8 mouse cellular contexts compared by ENCODE assay signal in the genomic region with DNA sequence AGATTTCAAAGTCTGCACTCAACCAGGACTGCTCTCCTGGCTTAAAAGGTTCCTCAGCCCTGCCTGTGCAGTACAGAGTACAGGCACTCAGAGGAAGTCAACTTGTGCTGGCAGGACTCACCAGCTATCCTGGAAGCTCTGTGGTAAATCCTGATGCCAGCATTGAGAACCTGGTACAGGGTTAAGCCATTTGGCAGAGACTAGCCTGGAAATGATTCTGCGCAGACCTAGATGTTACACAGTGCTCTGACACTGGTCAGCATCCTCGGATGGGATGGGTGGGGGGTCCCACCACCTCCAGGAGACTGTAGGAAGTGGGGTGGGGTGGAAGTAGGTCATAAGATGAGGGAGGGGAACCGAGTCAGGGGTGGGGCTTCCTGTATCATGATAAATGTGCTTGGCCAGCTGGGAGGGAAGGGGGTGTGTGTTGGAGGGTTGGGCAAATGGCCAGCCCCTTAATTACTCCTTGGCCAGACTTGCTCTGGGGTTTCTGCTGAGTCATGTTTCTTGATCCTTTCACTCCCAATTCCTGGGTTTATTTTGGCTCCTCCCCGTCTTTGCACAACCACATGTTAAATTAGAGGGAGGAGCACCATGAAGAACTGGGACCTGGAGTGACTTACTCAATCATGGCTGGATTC. TPM values are rescaled to one million over a fixed set of nuclear protein-coding genes. Genes with fewer than 3 reads are reported as not detected.
DNase-seq lines count a peak whose midpoint lies in the region; ATAC-seq and TF ChIP-seq lines count a peak whose summit lies in the region.

No protein-coding gene starts in this region.

- no peaks in the 10 kb centered on the region for H3K27me3 ChIP-seq in heart, embryonic 10.5 days (ENCODE audit: insufficient read depth, poor library complexity, severe bottlenecking)
- H3K27me3 ChIP-seq in myocyte (ENCODE audit: control insufficient read depth, insufficient read depth, insufficient read length), result no peaks in the 10 kb centered on the region
- no peaks in the 10 kb centered on the region for H3K27me3 ChIP-seq in hindbrain, embryonic 14.5 days (ENCODE audit: control insufficient read depth, insufficient read depth, low read length)
- no peaks in the 10 kb centered on the region for H3K27me3 ChIP-seq in forebrain, embryonic 15.5 days

- 65% methylated on average over 4 of the region's 4 CpGs for WGBS in heart, embryonic 10.5 days
- 80% methylated on average over 4 of the region's 4 CpGs for WGBS in hindbrain, embryonic 14.5 days
- WGBS in forebrain, embryonic 15.5 days, result 68% methylated on average over 4 of the region's 4 CpGs

- H3K4me1 ChIP-seq in heart, embryonic 10.5 days, result peaks cover 30% of the 10 kb centered on the region
- peaks cover 11% of the 10 kb centered on the region for H3K4me1 ChIP-seq in hindbrain, embryonic 14.5 days (replicated peaks; ENCODE audit: control insufficient read depth, insufficient read depth, low read length)
- peaks cover 29% of the 10 kb centered on the region for H3K4me1 ChIP-seq in forebrain, embryonic 15.5 days

- no peak overlapping the region for H3K9ac ChIP-seq in hindbrain, embryonic 14.5 days
- H3K9ac ChIP-seq in forebrain, embryonic 15.5 days (replicated peaks), result no peak overlapping the region

- no peak for TF ChIP-seq CTCF in gastrocnemius, adult 2 months (IDR thresholded peaks at IDR 0.05)

- intact Hi-C loops in gastrocnemius, adult 2 months (cut with DNase I), result no loop called here

- peaks cover 35% of the 10 kb centered on the region for H3K36me3 ChIP-seq in heart, embryonic 10.5 days
- H3K36me3 ChIP-seq in myocyte (ENCODE audit: control insufficient read depth, insufficient read depth), result no peaks in the 10 kb centered on the region
- peaks cover 14% of the 10 kb centered on the region for H3K36me3 ChIP-seq in hindbrain, embryonic 14.5 days (replicated peaks; ENCODE audit: control insufficient read depth, insufficient read depth)
- peaks cover 10% of the 10 kb centered on the region for H3K36me3 ChIP-seq in forebrain, embryonic 15.5 days

- no peaks in the 10 kb centered on the region for H3K79me2 ChIP-seq in myocyte (ENCODE audit: control insufficient read depth, insufficient read depth)

- peaks cover 3% of the 10 kb centered on the region; the same call in 1 of the 2 replicates for H3K9me3 ChIP-seq in heart, embryonic 10.5 days
- H3K9me3 ChIP-seq in hindbrain, embryonic 14.5 days (ENCODE audit: control insufficient read depth, low read length), result no peaks in the 10 kb centered on the region
- no peaks in the 10 kb centered on the region for H3K9me3 ChIP-seq in forebrain, embryonic 15.5 days

- peak overlapping the region; percentile 11; the same call in 1 of the 2 replicates for H3K4me3 ChIP-seq in gastrocnemius, adult 2 months
- no peak overlapping the region for H3K4me3 ChIP-seq in heart, embryonic 10.5 days
- H3K4me3 ChIP-seq in myocyte, result no peak overlapping the region
- H3K4me3 ChIP-seq in hindbrain, embryonic 14.5 days (replicated peaks; ENCODE audit: low read length), result no peak overlapping the region
- no peak overlapping the region for H3K4me3 ChIP-seq in forebrain, embryonic 15.5 days

- peak overlapping the region; percentile 76 for H3K27ac ChIP-seq in gastrocnemius, adult 2 months
- H3K27ac ChIP-seq in heart, embryonic 10.5 days, result no peak overlapping the region
- H3K27ac ChIP-seq in hindbrain, embryonic 14.5 days, result no peak overlapping the region
- H3K27ac ChIP-seq in forebrain, embryonic 15.5 days (replicated peaks), result no peak overlapping the region

- DNase-seq in gastrocnemius, adult 2 months, result peak; percentile 68
- no peak for DNase-seq in gastrocnemius, postnatal 4 days (ENCODE audit: low spot score in 2 of 2)
- peak; percentile 80 for DNase-seq in ZHBTc4 (ENCODE audit: low read depth, low spot score)
- peak; percentile 73 for DNase-seq in heart, embryonic 10.5 days (ENCODE audit: low spot score)
- DNase-seq in kidney, postnatal 4 days, result peak; percentile 78 to 83
- DNase-seq in hindbrain, embryonic 14.5 days (ENCODE audit: low spot score), result no peak

- no peak for ATAC-seq in hindbrain, embryonic 14.5 days (ENCODE audit: low FRiP score)
- ATAC-seq in forebrain, embryonic 15.5 days (replicated peaks), result no peak

- H3K4me2 ChIP-seq in myocyte (ENCODE audit: low read depth), result peak overlapping the region; percentile 61
- H3K4me2 ChIP-seq in hindbrain, embryonic 14.5 days (replicated peaks), result no peak overlapping the region
- H3K4me2 ChIP-seq in forebrain, embryonic 15.5 days (replicated peaks), result no peak overlapping the region

- no peak for TF ChIP-seq POLR2A in myocyte (IDR thresholded peaks at IDR 0.05; ENCODE audit: insufficient read length, low read depth)

- no peak overlapping the region for H3ac ChIP-seq in myocyte (ENCODE audit: control insufficient read depth, insufficient read length)

TF ChIP-seq in myocyte, 11 proteins besides CTCF, POLR2A, EP300 and RAD21:
- TF ChIP-seq MAX (IDR thresholded peaks at IDR 0.05; ENCODE audit: low read depth) (no peak), CEBPB (IDR thresholded peaks at IDR 0.05; ENCODE audit: insufficient read depth, poor library complexity, severe bottlenecking) (0 out of 2 replicates have a peak, but pooled peaks have one; percentile 29)

RNA-seq across cellular contexts. Expression of gene Mocs1, which starts 4.0 kb away (rescaled TPM):
- 10 to 100 TPM; 18.5 to 19.4 TPM for total RNA-seq in gastrocnemius, adult 2 months (2021)
- total RNA-seq in gastrocnemius, postnatal 4 days (2021), result 10 to 100 TPM; 20.3 to 20.8 TPM
- 6.4 and 9.3 TPM in 2 replicates for polyA plus RNA-seq in heart, embryonic 10.5 days (2016; fragmentation: Nextera tagmentation; extraction: Ambion mirVana)
- 12.7 TPM for polyA plus RNA-seq in myocyte (2012; fragmentation: generic; extraction: Trizol)
- polyA plus RNA-seq in hindbrain, embryonic 14.5 days (2014; fragmentation: Nextera tagmentation; extraction: Ambion mirVana), result 4.9 and 5.2 TPM in 2 replicates
- polyA plus RNA-seq in forebrain, embryonic 15.5 days (2015; fragmentation: Nextera tagmentation; extraction: Ambion mirVana), result 3.0 and 4.1 TPM in 2 replicates

Comparison
In these comparisons a context has a peak if more than half of its experiments do, and no peak if none do; other contexts are left out.
1. DNase-seq: peak in gastrocnemius, adult 2 months (single experiment), ZHBTc4 (single experiment), heart, embryonic 10.5 days (single experiment) and kidney, postnatal 4 days (2 of 2); none in gastrocnemius, postnatal 4 days (0 of 2) and hindbrain, embryonic 14.5 days (single experiment).